Mouse (Mus musculus) liver, embryonic 14.5 days (tissue): ENCODE results near the gene Cenpb.

Experiments
- CTCF ChIP-seq: IDR thresholded peaks from 2 replicates; pipeline ENCODE4 v1.5.1; 2016; ENCODE audit warnings: antibody characterized with exemption, low read depth, control low read depth
- EP300 ChIP-seq: IDR thresholded peaks from 2 replicates; pipeline ENCODE4 v1.6.1; 2016; ENCODE audit warnings: antibody characterized with exemption, low read depth

GRCm38 (mm10) chr2:131143007-131143780, 36.7 kb downstream of the Cenpb start:
- no peak for TF ChIP-seq CTCF
- no peak for TF ChIP-seq EP300
